Mouse (Mus musculus): Measurements from ENCODE around the gene Leng9. TPM values are rescaled to one million over a fixed set of nuclear protein-coding genes. Genes with fewer than 3 reads are reported as not detected.

Leng9 gene
- polyA plus RNA-seq (2015; fragmentation: Nextera tagmentation; extraction: Ambion mirVana): 7.6 and 7.7 TPM in 2 replicates

- peak within 1 kb of the TSS; percentile 79 for H3K9ac ChIP-seq (replicated peaks; ENCODE audit: low read depth)
- no peaks in the 10 kb centered on the region for H3K27me3 ChIP-seq (replicated peaks; ENCODE audit: insufficient read depth, low read length)
- peak within 1 kb of the TSS; percentile 76 for H3K4me3 ChIP-seq (ENCODE audit: low read depth, low read length)
- H3K4me1 ChIP-seq (ENCODE audit: insufficient read depth, low read depth, low read length): peaks cover 6% of the 10 kb centered on the region; the same call in 1 of the 2 replicates
- H3K4me2 ChIP-seq (replicated peaks; ENCODE audit: low read depth, low read length): peak within 1 kb of the TSS; percentile 84
- peak; percentile 40 for ATAC-seq
- H3K36me3 ChIP-seq (ENCODE audit: insufficient read depth, low read length): peaks cover 23% of the 10 kb centered on the region
- peak within 1 kb of the TSS; percentile 99 for H3K27ac ChIP-seq (ENCODE audit: low read length)
- DNase-seq (ENCODE audit: low spot score): peak; percentile 64
- no peaks in the 10 kb centered on the region for H3K9me3 ChIP-seq (ENCODE audit: low read length)
- 1% methylated on average over 14 of the region's 14 CpGs for WGBS
- no peak for TF ChIP-seq CTCF (IDR thresholded peaks at IDR 0.05)
- no peak for TF ChIP-seq EP300 (IDR thresholded peaks at IDR 0.05)
Observed at GRCm38 (mm10) chr7:4150059-4150541, at the start of gene Leng9. TSS of gene Leng9 (minus strand) at chr7:4150374.

- WGBS: 43% methylated on average over 3 of the region's 3 CpGs
- Histone ChIP-seq H3K9ac (replicated peaks; ENCODE audit: low read depth) (no peak overlapping the region), H3K27ac (ENCODE audit: low read length) (no peak overlapping the region), H3K36me3 (ENCODE audit: insufficient read depth, low read length) (no peaks in the 10 kb centered on the region), H3K4me1 (ENCODE audit: insufficient read depth, low read depth, low read length) (no peaks in the 10 kb centered on the region), H3K4me3 (ENCODE audit: low read depth, low read length) (no peak overlapping the region), H3K9me3 (ENCODE audit: low read length) (no peaks in the 10 kb centered on the region), H3K4me2 (replicated peaks; ENCODE audit: low read depth, low read length) (no peak overlapping the region), H3K27me3 (replicated peaks; ENCODE audit: insufficient read depth, low read length) (no peaks in the 10 kb centered on the region)
- ATAC-seq: no peak
- TF ChIP-seq EP300 (IDR thresholded peaks at IDR 0.05) (no peak), CTCF (IDR thresholded peaks at IDR 0.05) (peak; percentile 41)
- peak; percentile 58 for DNase-seq (ENCODE audit: low spot score)
Observed at GRCm38 (mm10) chr7:4178438-4178837, 28.3 kb upstream of the Leng9 start.

- no peak for ATAC-seq
- Histone ChIP-seq H3K36me3 (ENCODE audit: insufficient read depth, low read length) (no peaks in the 10 kb centered on the region), H3K4me3 (ENCODE audit: low read depth, low read length) (no peak overlapping the region), H3K9me3 (ENCODE audit: low read length) (no peaks in the 10 kb centered on the region), H3K27ac (ENCODE audit: low read length) (no peak overlapping the region), H3K27me3 (replicated peaks; ENCODE audit: insufficient read depth, low read length) (no peaks in the 10 kb centered on the region), H3K4me2 (replicated peaks; ENCODE audit: low read depth, low read length) (no peak overlapping the region), H3K4me1 (ENCODE audit: insufficient read depth, low read depth, low read length) (no peaks in the 10 kb centered on the region), H3K9ac (replicated peaks; ENCODE audit: low read depth) (no peak overlapping the region)
- DNase-seq (ENCODE audit: low spot score): no peak
- 62% methylated on average over 6 of the region's 6 CpGs for WGBS
- no peak for TF ChIP-seq CTCF (IDR thresholded peaks at IDR 0.05)
- TF ChIP-seq EP300 (IDR thresholded peaks at IDR 0.05): no peak
Observed at GRCm38 (mm10) chr7:4170193-4170938, 20.2 kb upstream of the Leng9 start.

GRCm38 (mm10) chr7:4167098-4167497, 16.9 kb upstream of the Leng9 start:
- TF ChIP-seq EP300 (IDR thresholded peaks at IDR 0.05) (no peak), CTCF (IDR thresholded peaks at IDR 0.05) (no peak)
- ATAC-seq (no peak), DNase-seq (ENCODE audit: low spot score) (no peak)
- H3K27me3 ChIP-seq (replicated peaks; ENCODE audit: insufficient read depth, low read length): no peaks in the 10 kb centered on the region
- H3K27ac ChIP-seq (ENCODE audit: low read length): no peak overlapping the region
- H3K4me3 ChIP-seq (ENCODE audit: low read depth, low read length): no peak overlapping the region
- H3K4me1 ChIP-seq (ENCODE audit: insufficient read depth, low read depth, low read length): no peaks in the 10 kb centered on the region; the same call in 1 of the 2 replicates
- H3K36me3 ChIP-seq (ENCODE audit: insufficient read depth, low read length): no peaks in the 10 kb centered on the region
- no peak overlapping the region for H3K4me2 ChIP-seq (replicated peaks; ENCODE audit: low read depth, low read length)
- H3K9ac ChIP-seq (replicated peaks; ENCODE audit: low read depth): no peak overlapping the region
- H3K9me3 ChIP-seq (ENCODE audit: low read length): no peaks in the 10 kb centered on the region

GRCm38 (mm10) chr7:4165286-4165685, 15.1 kb upstream of the Leng9 start:
- Histone ChIP-seq H3K9me3 (ENCODE audit: low read length) (no peaks in the 10 kb centered on the region), H3K9ac (replicated peaks; ENCODE audit: low read depth) (no peak overlapping the region), H3K27ac (ENCODE audit: low read length) (0 out of 2 replicates have a peak overlapping the region, but pooled peaks have one; percentile 71), H3K27me3 (replicated peaks; ENCODE audit: insufficient read depth, low read length) (no peaks in the 10 kb centered on the region), H3K4me1 (ENCODE audit: insufficient read depth, low read depth, low read length) (no peaks in the 10 kb centered on the region; the same call in 1 of the 2 replicates), H3K4me2 (replicated peaks; ENCODE audit: low read depth, low read length) (peak overlapping the region; percentile 85; the same call in 1 of the 2 replicates), H3K36me3 (ENCODE audit: insufficient read depth, low read length) (no peaks in the 10 kb centered on the region), H3K4me3 (ENCODE audit: low read depth, low read length) (no peak overlapping the region)
- no peak for DNase-seq (ENCODE audit: low spot score)
- no peak for ATAC-seq
- no peak for TF ChIP-seq CTCF (IDR thresholded peaks at IDR 0.05)
- TF ChIP-seq EP300 (IDR thresholded peaks at IDR 0.05): no peak
- 13% methylated on average over 3 of the region's 3 CpGs for WGBS

GRCm38 (mm10) chr7:4164090-4164910, 14.1 kb upstream of the Leng9 start, which contains the start of gene Cdc42ep5:
TSS of gene Cdc42ep5 (minus strand) at chr7:4164860.
- Histone ChIP-seq H3K4me2 (replicated peaks; ENCODE audit: low read depth, low read length) (peak within 1 kb of the TSS; percentile 85), H3K36me3 (ENCODE audit: insufficient read depth, low read length) (no peaks in the 10 kb centered on the region), H3K4me1 (ENCODE audit: insufficient read depth, low read depth, low read length) (no peaks in the 10 kb centered on the region; the same call in 1 of the 2 replicates), H3K9me3 (ENCODE audit: low read length) (no peaks in the 10 kb centered on the region), H3K9ac (replicated peaks; ENCODE audit: low read depth) (peak within 1 kb of the TSS; percentile 55), H3K27ac (ENCODE audit: low read length) (peak within 1 kb of the TSS; percentile 71), H3K27me3 (replicated peaks; ENCODE audit: insufficient read depth, low read length) (no peaks in the 10 kb centered on the region), H3K4me3 (ENCODE audit: low read depth, low read length) (peak within 1 kb of the TSS; percentile 54)
- ATAC-seq (peak; percentile 94), DNase-seq (ENCODE audit: low spot score) (peak; percentile 90)
- TF ChIP-seq EP300 (IDR thresholded peaks at IDR 0.05) (0 out of 2 replicates have a peak, but pooled peaks have one; percentile 17), CTCF (IDR thresholded peaks at IDR 0.05) (no peak)
- WGBS: under 1% methylated on average over 19 of the region's 20 CpGs
